Mouse (Mus musculus) left cerebral cortex, adult 2 months (tissue): ENCODE results near the gene Abr. TPM values are rescaled to one million over a fixed set of nuclear protein-coding genes. Genes with fewer than 3 reads are reported as not detected.

Source experiments
- DNase-seq, 2 experiments: peaks; one replicate each; pipeline ENCODE4 v3.0.0; 2021 to 2022; ENCODE audit warnings: low spot score in 2 of 2, mixed read lengths in 1 of 2; ENCODE audit errors: extremely low spot score in 1 of 2
- H3K27ac ChIP-seq: fragments of 200-600 bp; 2 replicates; pipeline ENCODE4 v1.8.1; 2022
- H3K4me3 ChIP-seq: fragments of 200-600 bp; 2 replicates; pipeline ENCODE4 v1.8.1; 2022
- CTCF ChIP-seq: fragments of 200-600 bp; IDR thresholded peaks from 2 replicates; pipeline ENCODE4 v1.8.1; 2022; ENCODE audit warnings: antibody characterized with exemption, mild to moderate bottlenecking, moderate library complexity
- intact Hi-C: fragments of 180-260 bp; cut with DNase I; formaldehyde crosslinking; loops from one replicate; pipeline ENCODE4 v1.15.1; 2025
- total RNA-seq, 2 experiments: library from RNA; stranded (reverse); gene quantifications; 2 replicates each; pipeline ENCODE4 v1.2.3; 2021

The Abr gene
- total RNA-seq, 2 experiments from 2014 or later = 436 to 450 TPM

DNA sequence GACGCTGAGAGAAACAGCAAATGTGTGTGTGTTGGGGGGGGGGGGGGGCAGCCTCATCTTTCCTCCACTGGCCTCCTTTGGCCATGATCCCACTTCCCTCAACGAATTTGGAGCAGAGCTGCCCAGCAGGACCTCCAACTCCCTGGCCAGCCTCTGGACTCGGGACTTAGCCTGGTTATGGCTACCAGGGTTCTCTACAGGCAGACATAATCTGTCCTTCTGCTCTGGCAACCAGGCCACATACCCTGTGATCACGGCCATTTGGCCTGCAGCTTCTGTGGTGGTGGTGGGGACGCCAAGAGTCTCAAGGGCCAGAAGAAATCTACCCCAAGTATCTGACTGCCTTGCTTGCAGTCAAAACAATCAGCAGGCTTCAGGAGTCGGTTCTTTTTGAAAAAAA, 249.6 kb downstream of the Abr start:
- H3K27ac ChIP-seq = no peak overlapping the region
- intact Hi-C loops = no loop called here

DNA sequence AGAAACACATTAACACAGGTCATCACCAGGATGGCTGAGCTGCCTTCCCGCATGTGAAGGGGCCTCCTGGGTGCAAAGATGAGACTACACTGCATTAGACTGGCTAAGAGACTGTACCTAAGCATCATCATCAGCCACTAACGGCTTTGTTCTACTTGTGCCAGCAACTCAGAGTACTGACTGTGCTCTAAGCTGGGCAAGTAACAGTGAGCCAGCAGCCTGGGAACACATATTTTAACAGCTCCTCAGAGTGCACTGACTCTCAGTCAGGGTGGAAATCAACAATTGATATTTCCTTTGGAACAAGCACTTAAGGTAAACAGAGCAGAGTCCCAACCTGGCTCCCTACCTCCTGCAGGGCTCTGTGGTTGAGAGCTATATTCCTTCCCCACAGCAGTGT, 250.0 kb downstream of the Abr start:
- TF ChIP-seq CTCF = no peak

More for the DNA sequence above, 249.6 kb downstream of the Abr start:
- no peak overlapping the region for H3K4me3 ChIP-seq
- DNase-seq = no peak
- no peak for TF ChIP-seq CTCF

DNA sequence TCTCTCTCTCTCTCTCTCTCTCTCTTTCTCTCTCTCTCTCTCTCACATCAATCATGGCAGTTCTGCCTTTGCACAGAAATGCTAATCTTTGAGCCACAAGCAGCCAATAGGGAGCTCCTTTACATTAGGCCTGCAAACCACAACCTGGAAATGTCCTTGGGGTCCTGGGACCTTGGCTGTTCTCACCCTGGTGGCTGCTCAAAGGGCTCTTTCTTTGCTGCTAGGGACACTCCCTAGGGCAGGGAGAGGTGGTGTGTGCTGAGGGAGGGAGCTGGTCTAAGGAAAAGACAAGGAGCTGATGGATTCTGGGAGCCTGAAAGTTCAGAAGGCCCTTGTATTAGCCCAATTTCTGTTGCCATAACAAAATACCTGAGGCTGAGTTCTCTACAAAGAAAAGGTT, 251.6 kb downstream of the Abr start:
- TF ChIP-seq CTCF = no peak
- intact Hi-C loops = no loop called here
- no peak for DNase-seq
- Histone ChIP-seq H3K27ac (no peak overlapping the region), H3K4me3 (no peak overlapping the region)

More for the DNA sequence above, 250.0 kb downstream of the Abr start:
- H3K4me3 ChIP-seq = no peak overlapping the region
- no peak overlapping the region for H3K27ac ChIP-seq
- intact Hi-C loops = no loop called here
- DNase-seq = no peak

Other genes with a start within 250 kb of the Abr start
- 10 to 100 TPM; 11.2 TPM for gene Nxn, start 223.2 kb downstream of the Abr start, total RNA-seq
- 10 to 100 TPM; 30.3 to 38.8 TPM for gene Timm22, start 215.4 kb downstream of the Abr start, total RNA-seq
- gene Bhlha9, start 50.2 kb upstream of the Abr start, total RNA-seq = 1 to 10 TPM; 3.2 to 3.8 TPM
- under 1 TPM; 0.50 to 0.68 TPM for gene Trarg1, start 57.5 kb upstream of the Abr start, total RNA-seq
- gene Gosr1, start 141.3 kb upstream of the Abr start, total RNA-seq = 10 to 100 TPM; 43.1 to 49.3 TPM
- gene Cpd, start 224.7 kb upstream of the Abr start, total RNA-seq = 10 to 100 TPM; 53.0 to 56.8 TPM